Comparison of ENCODE assay signal across 23 mouse cellular contexts in genomic region chr5:108454094-108454493, GRCm38 (mm10). TPM values are rescaled to one million over a fixed set of nuclear protein-coding genes. Genes with fewer than 3 reads are reported as not detected.
DNase-seq lines count a peak whose midpoint lies in the region; ATAC-seq and TF ChIP-seq lines count a peak whose summit lies in the region.
"Had no signal": no experiment of that assay in that cellular context is flagged by ENCODE, and none has a peak within 500 bp of the region (broad histone marks: within the 10 kb centered on the region; RNA-seq: fewer than 3 reads in every experiment).

No protein-coding gene starts in this region.

- WGBS in intestine, postnatal 0 days = 37% methylated on average over 3 of the region's 3 CpGs
- 48% methylated on average over 3 of the region's 3 CpGs for WGBS in intestine, embryonic 15.5 days
- 53% methylated on average over 3 of the region's 3 CpGs for WGBS in stomach, embryonic 15.5 days
- 46% methylated on average over 3 of the region's 3 CpGs for WGBS in stomach, postnatal 0 days
- 39% methylated on average over 3 of the region's 3 CpGs for WGBS in liver, postnatal 0 days (ENCODE audit: insufficient replicate concordance)

- no peaks in the 10 kb centered on the region for H3K36me3 ChIP-seq in intestine, postnatal 0 days (ENCODE audit: control insufficient read depth, insufficient read depth)
- H3K36me3 ChIP-seq in intestine, embryonic 15.5 days = no peaks in the 10 kb centered on the region
- H3K36me3 ChIP-seq in stomach, embryonic 15.5 days = no peaks in the 10 kb centered on the region
- H3K36me3 ChIP-seq in stomach, postnatal 0 days (ENCODE audit: control insufficient read depth, insufficient read depth, low read length) = no peaks in the 10 kb centered on the region
- H3K36me3 ChIP-seq in liver, postnatal 0 days (replicated peaks; ENCODE audit: insufficient read depth, low read length) = no peaks in the 10 kb centered on the region
- H3K36me3 ChIP-seq: embryonic facial prominence, embryonic 13.5 days; forebrain, embryonic 12.5 days; G1E; heart, embryonic 10.5 days had no signal

- no peak for TF ChIP-seq CTCF in intestine, postnatal 0 days (IDR thresholded peaks at IDR 0.05; ENCODE audit: low read depth)
- no peak for TF ChIP-seq CTCF in stomach, postnatal 0 days (IDR thresholded peaks at IDR 0.05; ENCODE audit: low read depth)
- no peak for TF ChIP-seq CTCF in liver, postnatal 0 days (IDR thresholded peaks at IDR 0.05; ENCODE audit: low read depth)

- peak; percentile 21 for ATAC-seq in intestine, postnatal 0 days
- no peak for ATAC-seq in intestine, embryonic 15.5 days
- ATAC-seq in stomach, embryonic 15.5 days (ENCODE audit: insufficient read depth, low FRiP score, low read depth) = peak; percentile 53; the same call in 1 of the 2 replicates
- ATAC-seq in stomach, postnatal 0 days (ENCODE audit: low FRiP score, low TSS enrichment) = no peak
- ATAC-seq in liver, postnatal 0 days = peak; percentile 95
- ATAC-seq: CD4-positive, CD25-positive, alpha-beta regulatory T cell, adult 4 months; forebrain, embryonic 16.5 days had no signal

- H3K9ac ChIP-seq in intestine, postnatal 0 days (ENCODE audit: low read depth, low read length) = no peak overlapping the region
- H3K9ac ChIP-seq in intestine, embryonic 15.5 days = no peak overlapping the region
- H3K9ac ChIP-seq in stomach, embryonic 15.5 days = no peak overlapping the region
- no peak overlapping the region for H3K9ac ChIP-seq in stomach, postnatal 0 days (ENCODE audit: low read length)
- no peak overlapping the region for H3K9ac ChIP-seq in liver, postnatal 0 days (replicated peaks)
- H3K9ac ChIP-seq: embryonic facial prominence, embryonic 13.5 days; forebrain, embryonic 12.5 days had no signal

- no peaks in the 10 kb centered on the region for H3K9me3 ChIP-seq in intestine, postnatal 0 days (ENCODE audit: control insufficient read depth)
- H3K9me3 ChIP-seq in intestine, embryonic 15.5 days = no peaks in the 10 kb centered on the region
- no peaks in the 10 kb centered on the region for H3K9me3 ChIP-seq in stomach, embryonic 15.5 days
- no peaks in the 10 kb centered on the region for H3K9me3 ChIP-seq in stomach, postnatal 0 days (ENCODE audit: control insufficient read depth, low read length)
- H3K9me3 ChIP-seq in liver, postnatal 0 days (ENCODE audit: low read length) = no peaks in the 10 kb centered on the region
- H3K9me3 ChIP-seq: embryonic facial prominence, embryonic 13.5 days; forebrain, embryonic 12.5 days; G1E; heart, embryonic 10.5 days had no signal

- H3K4me1 ChIP-seq in intestine, postnatal 0 days (replicated peaks; ENCODE audit: control insufficient read depth, insufficient read depth, low read length) = 0 out of 2 replicates have a peak, but pooled peaks cover 5% of the 10 kb centered on the region
- peaks cover 5% of the 10 kb centered on the region; the same call in 1 of the 2 replicates for H3K4me1 ChIP-seq in intestine, embryonic 15.5 days (replicated peaks)
- 0 out of 2 replicates have a peak, but pooled peaks cover 4% of the 10 kb centered on the region for H3K4me1 ChIP-seq in stomach, embryonic 15.5 days
- no peaks in the 10 kb centered on the region; the same call in 1 of the 2 replicates for H3K4me1 ChIP-seq in stomach, postnatal 0 days (replicated peaks; ENCODE audit: control insufficient read depth, insufficient read depth)
- H3K4me1 ChIP-seq in liver, postnatal 0 days (ENCODE audit: insufficient read depth) = peaks cover 16% of the 10 kb centered on the region
- H3K4me1 ChIP-seq: forebrain, embryonic 12.5 days had no signal

- H3K27ac ChIP-seq in intestine, postnatal 0 days (ENCODE audit: low read depth, low read length) = no peak overlapping the region
- H3K27ac ChIP-seq in intestine, embryonic 15.5 days = no peak overlapping the region
- no peak overlapping the region for H3K27ac ChIP-seq in stomach, embryonic 15.5 days
- H3K27ac ChIP-seq in stomach, postnatal 0 days (replicated peaks) = no peak overlapping the region
- H3K27ac ChIP-seq in liver, postnatal 0 days (ENCODE audit: low read depth) = peak overlapping the region; percentile 84
- H3K27ac ChIP-seq: embryonic facial prominence, embryonic 13.5 days; forebrain, embryonic 12.5 days; heart, embryonic 10.5 days had no signal

- no peak overlapping the region for H3K4me3 ChIP-seq in intestine, postnatal 0 days (ENCODE audit: low read depth, low read length)
- no peak overlapping the region for H3K4me3 ChIP-seq in intestine, embryonic 15.5 days (replicated peaks)
- no peak overlapping the region for H3K4me3 ChIP-seq in stomach, embryonic 15.5 days (replicated peaks)
- no peak overlapping the region for H3K4me3 ChIP-seq in stomach, postnatal 0 days (ENCODE audit: low read depth, low read length)
- no peak overlapping the region for H3K4me3 ChIP-seq in liver, postnatal 0 days (ENCODE audit: low read depth, low read length)
- H3K4me3 ChIP-seq: embryonic facial prominence, embryonic 13.5 days; forebrain, embryonic 12.5 days; heart, embryonic 10.5 days had no signal

- peak; percentile 50 to 63 for DNase-seq in kidney, adult 8-10 months
- DNase-seq in kidney, postnatal 10 days = no peak
- DNase-seq in stomach, postnatal 0 days (ENCODE audit: low spot score) = no peak
- no peak for DNase-seq in liver, postnatal 0 days
- no peak for DNase-seq in layer of hippocampus, postnatal 25 days (ENCODE audit: extremely low spot score in 1 of 2, low spot score in 1 of 2)
- DNase-seq: adrenal gland, adult 8-10 months; B cell, adult 2 months; cerebellum, adult 18-20 months; cerebellum, adult 9-11 months; cerebellum, postnatal 36 days; gastrocnemius, postnatal 10 days; heart, adult 18-20 months; heart, postnatal 10 days; heart, postnatal 4 days had no signal

- no peak overlapping the region for H3K4me2 ChIP-seq in intestine, postnatal 0 days (replicated peaks; ENCODE audit: low read depth)
- no peak overlapping the region for H3K4me2 ChIP-seq in intestine, embryonic 15.5 days (replicated peaks)
- H3K4me2 ChIP-seq in stomach, embryonic 15.5 days = no peak overlapping the region
- H3K4me2 ChIP-seq in stomach, postnatal 0 days (replicated peaks; ENCODE audit: low read depth) = no peak overlapping the region
- H3K4me2 ChIP-seq in liver, postnatal 0 days (ENCODE audit: low read depth, low read length) = no peak overlapping the region
- H3K4me2 ChIP-seq: embryonic facial prominence, embryonic 13.5 days; forebrain, embryonic 12.5 days had no signal

- no peaks in the 10 kb centered on the region for H3K27me3 ChIP-seq in intestine, postnatal 0 days (replicated peaks; ENCODE audit: control insufficient read depth, insufficient read depth, low read length)
- H3K27me3 ChIP-seq in intestine, embryonic 15.5 days (replicated peaks) = no peaks in the 10 kb centered on the region; the same call in 1 of the 2 replicates
- no peaks in the 10 kb centered on the region for H3K27me3 ChIP-seq in stomach, embryonic 15.5 days (replicated peaks)
- no peaks in the 10 kb centered on the region for H3K27me3 ChIP-seq in stomach, postnatal 0 days (ENCODE audit: control insufficient read depth, insufficient read depth, low read length)
- H3K27me3 ChIP-seq in liver, postnatal 0 days (ENCODE audit: insufficient read depth, low read length) = no peaks in the 10 kb centered on the region

- TF ChIP-seq EP300 in stomach, postnatal 0 days (optimal IDR thresholded peaks at IDR 0.05) = no peak
- TF ChIP-seq EP300 in liver, postnatal 0 days (IDR thresholded peaks at IDR 0.05; ENCODE audit: low read depth) = peak; percentile 62; the same call in 1 of the 2 replicates

RNA-seq across cellular contexts. Expression of gene Mfsd7a, which starts 5.4 kb away (rescaled TPM):
- polyA plus RNA-seq in intestine, postnatal 0 days (2015; fragmentation: Nextera tagmentation; extraction: Ambion mirVana) = 0.42 and 0.51 TPM in 2 replicates
- polyA plus RNA-seq in intestine, embryonic 15.5 days (2015; fragmentation: Nextera tagmentation; extraction: Ambion mirVana) = 0.16 and 0.38 TPM in 2 replicates
- 0.52 and 0.69 TPM in 2 replicates for polyA plus RNA-seq in stomach, embryonic 15.5 days (2015; fragmentation: Nextera tagmentation; extraction: Ambion mirVana)
- 1.1 and 1.2 TPM in 2 replicates for polyA plus RNA-seq in stomach, postnatal 0 days (2015; fragmentation: Nextera tagmentation; extraction: Ambion mirVana)
- 0.30 and 0.41 TPM in 2 replicates for polyA plus RNA-seq in liver, postnatal 0 days (2015; fragmentation: Nextera tagmentation; extraction: Ambion mirVana)
- total RNA-seq in layer of hippocampus, postnatal 25 days (2021) = 1 to 10 TPM in 1 of 2 experiments, under 1 TPM in 1; 0.56 to 1.0 TPM
- polyA plus RNA-seq: CD4-positive, CD25-positive, alpha-beta regulatory T cell, adult 4 months; forebrain, embryonic 12.5 days; G1E had no signal

RNA-seq across cellular contexts. Expression of gene Pcgf3, which starts 6.9 kb away (rescaled TPM):
- 9.3 and 10.2 TPM in 2 replicates for polyA plus RNA-seq in intestine, postnatal 0 days (2015; fragmentation: Nextera tagmentation; extraction: Ambion mirVana)
- 18.0 and 19.5 TPM in 2 replicates for polyA plus RNA-seq in intestine, embryonic 15.5 days (2015; fragmentation: Nextera tagmentation; extraction: Ambion mirVana)
- 17.7 and 19.1 TPM in 2 replicates for polyA plus RNA-seq in stomach, embryonic 15.5 days (2015; fragmentation: Nextera tagmentation; extraction: Ambion mirVana)
- polyA plus RNA-seq in stomach, postnatal 0 days (2015; fragmentation: Nextera tagmentation; extraction: Ambion mirVana) = 10.0 and 11.3 TPM in 2 replicates
- 3.8 and 5.0 TPM in 2 replicates for polyA plus RNA-seq in liver, postnatal 0 days (2015; fragmentation: Nextera tagmentation; extraction: Ambion mirVana)
- total RNA-seq in layer of hippocampus, postnatal 25 days (2021) = 10 to 100 TPM; 48.3 to 53.4 TPM

RNA-seq across cellular contexts. Expression of gene Atp5k, which starts 19.8 kb away (rescaled TPM):
- polyA plus RNA-seq in intestine, postnatal 0 days (2015; fragmentation: Nextera tagmentation; extraction: Ambion mirVana) = 829 and 847 TPM in 2 replicates
- 485 and 543 TPM in 2 replicates for polyA plus RNA-seq in intestine, embryonic 15.5 days (2015; fragmentation: Nextera tagmentation; extraction: Ambion mirVana)
- 401 and 426 TPM in 2 replicates for polyA plus RNA-seq in stomach, embryonic 15.5 days (2015; fragmentation: Nextera tagmentation; extraction: Ambion mirVana)
- polyA plus RNA-seq in stomach, postnatal 0 days (2015; fragmentation: Nextera tagmentation; extraction: Ambion mirVana) = 507 and 641 TPM in 2 replicates
- polyA plus RNA-seq in liver, postnatal 0 days (2015; fragmentation: Nextera tagmentation; extraction: Ambion mirVana) = 411 and 430 TPM in 2 replicates
- total RNA-seq in layer of hippocampus, postnatal 25 days (2021) = 100 to 1,000 TPM; 299 to 306 TPM

Comparison
In these comparisons a context has a peak if more than half of its experiments do, and no peak if none do; other contexts are left out.
1. ATAC-seq: peak in intestine, postnatal 0 days (single experiment), stomach, embryonic 15.5 days (single experiment) and liver, postnatal 0 days (single experiment); none in intestine, embryonic 15.5 days (single experiment) and stomach, postnatal 0 days (single experiment).
2. DNase-seq: peak in kidney, adult 8-10 months (2 of 2); none in kidney, postnatal 10 days (single experiment), stomach, postnatal 0 days (single experiment), liver, postnatal 0 days (single experiment) and layer of hippocampus, postnatal 25 days (0 of 2).